Mouse (Mus musculus): Measurements from ENCODE around the gene Slc12a3. TPM values are rescaled to one million over a fixed set of nuclear protein-coding genes. Genes with fewer than 3 reads are reported as not detected.

Slc12a3 gene
- polyA plus RNA-seq, 1 experiment from 2014 or later, result 0.21 TPM

- Histone ChIP-seq H3K9ac (ENCODE audit: low read depth, low read length) (no peak overlapping the region), H3K4me3 (ENCODE audit: low read length) (no peak overlapping the region), H3K27me3 (replicated peaks; ENCODE audit: control insufficient read depth, insufficient read depth, low read length) (no peaks in the 10 kb centered on the region), H3K36me3 (ENCODE audit: control insufficient read depth, insufficient read depth, low read length) (peaks cover 7% of the 10 kb centered on the region), H3K4me1 (ENCODE audit: control insufficient read depth, insufficient read depth, low read depth, low read length) (no peaks in the 10 kb centered on the region), H3K9me3 (ENCODE audit: control insufficient read depth, low read length) (no peaks in the 10 kb centered on the region), H3K27ac (ENCODE audit: low read depth, low read length) (no peak overlapping the region), H3K4me2 (ENCODE audit: low read length) (no peak overlapping the region)
- WGBS, result 86% methylated on average over 2 of the region's 2 CpGs
- no peak for ATAC-seq
Observed at GRCm38 (mm10) chr8:94320036-94320435, 9.0 kb upstream of the Slc12a3 start.

- H3K4me1 ChIP-seq (ENCODE audit: control insufficient read depth, insufficient read depth, low read depth, low read length), result 0 out of 2 replicates have a peak, but pooled peaks cover 3% of the 10 kb centered on the region
- H3K4me2 ChIP-seq (ENCODE audit: low read length), result no peak overlapping the region
- H3K27ac ChIP-seq (ENCODE audit: low read depth, low read length), result 0 out of 2 replicates have a peak overlapping the region, but pooled peaks have one; percentile 13
- no peaks in the 10 kb centered on the region for H3K27me3 ChIP-seq (replicated peaks; ENCODE audit: control insufficient read depth, insufficient read depth, low read length)
- WGBS, result 71% methylated on average over 4 of the region's 4 CpGs
- no peak overlapping the region for H3K9ac ChIP-seq (ENCODE audit: low read depth, low read length)
- no peak for ATAC-seq
- H3K9me3 ChIP-seq (ENCODE audit: control insufficient read depth, low read length), result no peaks in the 10 kb centered on the region
- H3K36me3 ChIP-seq (ENCODE audit: control insufficient read depth, insufficient read depth, low read length), result no peaks in the 10 kb centered on the region; the same call in 1 of the 2 replicates
- H3K4me3 ChIP-seq (ENCODE audit: low read length), result no peak overlapping the region
Observed at GRCm38 (mm10) chr8:94322083-94322482, 6.9 kb upstream of the Slc12a3 start.

GRCm38 (mm10) chr8:94323041-94323440 is 6.0 kb upstream of the Slc12a3 start:
- H3K27ac ChIP-seq (ENCODE audit: low read depth, low read length), result no peak overlapping the region
- no peaks in the 10 kb centered on the region; the same call in 1 of the 2 replicates for H3K36me3 ChIP-seq (ENCODE audit: control insufficient read depth, insufficient read depth, low read length)
- H3K4me1 ChIP-seq (ENCODE audit: control insufficient read depth, insufficient read depth, low read depth, low read length), result 0 out of 2 replicates have a peak, but pooled peaks cover 3% of the 10 kb centered on the region
- no peak overlapping the region for H3K4me2 ChIP-seq (ENCODE audit: low read length)
- no peak overlapping the region for H3K4me3 ChIP-seq (ENCODE audit: low read length)
- no peaks in the 10 kb centered on the region for H3K9me3 ChIP-seq (ENCODE audit: control insufficient read depth, low read length)
- 91% methylated on average over 6 of the region's 6 CpGs for WGBS
- ATAC-seq, result no peak
- H3K9ac ChIP-seq (ENCODE audit: low read depth, low read length), result no peak overlapping the region
- no peaks in the 10 kb centered on the region for H3K27me3 ChIP-seq (replicated peaks; ENCODE audit: control insufficient read depth, insufficient read depth, low read length)

- no peak overlapping the region for H3K9ac ChIP-seq (ENCODE audit: low read depth, low read length)
Observed at GRCm38 (mm10) chr8:94324071-94324470, 4.9 kb upstream of the Slc12a3 start.

GRCm38 (mm10) chr8:94326016-94326415 is 3.0 kb upstream of the Slc12a3 start:
- Histone ChIP-seq H3K4me3 (ENCODE audit: low read length) (no peak overlapping the region), H3K4me2 (ENCODE audit: low read length) (no peak overlapping the region), H3K36me3 (ENCODE audit: control insufficient read depth, insufficient read depth, low read length) (no peaks in the 10 kb centered on the region), H3K9ac (ENCODE audit: low read depth, low read length) (no peak overlapping the region), H3K9me3 (ENCODE audit: control insufficient read depth, low read length) (no peaks in the 10 kb centered on the region), H3K27me3 (replicated peaks; ENCODE audit: control insufficient read depth, insufficient read depth, low read length) (no peaks in the 10 kb centered on the region), H3K27ac (ENCODE audit: low read depth, low read length) (no peak overlapping the region), H3K4me1 (ENCODE audit: control insufficient read depth, insufficient read depth, low read depth, low read length) (0 out of 2 replicates have a peak, but pooled peaks cover 3% of the 10 kb centered on the region)
- ATAC-seq, result no peak
- 86% methylated on average over 4 of the region's 4 CpGs for WGBS

More at GRCm38 (mm10) chr8:94324071-94324470, 4.9 kb upstream of the Slc12a3 start:
- Histone ChIP-seq H3K36me3 (ENCODE audit: control insufficient read depth, insufficient read depth, low read length) (no peaks in the 10 kb centered on the region; the same call in 1 of the 2 replicates), H3K4me1 (ENCODE audit: control insufficient read depth, insufficient read depth, low read depth, low read length) (0 out of 2 replicates have a peak, but pooled peaks cover 3% of the 10 kb centered on the region), H3K27ac (ENCODE audit: low read depth, low read length) (no peak overlapping the region), H3K4me3 (ENCODE audit: low read length) (no peak overlapping the region), H3K27me3 (replicated peaks; ENCODE audit: control insufficient read depth, insufficient read depth, low read length) (no peaks in the 10 kb centered on the region), H3K9me3 (ENCODE audit: control insufficient read depth, low read length) (no peaks in the 10 kb centered on the region), H3K4me2 (ENCODE audit: low read length) (no peak overlapping the region)
- 65% methylated on average over 12 of the region's 12 CpGs for WGBS
- ATAC-seq, result no peak

GRCm38 (mm10) chr8:94330733-94331132 is 1.7 kb downstream of the Slc12a3 start:
- H3K4me3 ChIP-seq (ENCODE audit: low read length), result no peak overlapping the region
- H3K9ac ChIP-seq (ENCODE audit: low read depth, low read length), result no peak overlapping the region
- no peaks in the 10 kb centered on the region for H3K36me3 ChIP-seq (ENCODE audit: control insufficient read depth, insufficient read depth, low read length)
- no peaks in the 10 kb centered on the region for H3K9me3 ChIP-seq (ENCODE audit: control insufficient read depth, low read length)
- peak; percentile 75 for ATAC-seq
- H3K4me2 ChIP-seq (ENCODE audit: low read length), result no peak overlapping the region
- H3K27ac ChIP-seq (ENCODE audit: low read depth, low read length), result no peak overlapping the region
- H3K27me3 ChIP-seq (replicated peaks; ENCODE audit: control insufficient read depth, insufficient read depth, low read length), result no peaks in the 10 kb centered on the region
- 0 out of 2 replicates have a peak, but pooled peaks cover 3% of the 10 kb centered on the region for H3K4me1 ChIP-seq (ENCODE audit: control insufficient read depth, insufficient read depth, low read depth, low read length)
- 31% methylated on average over 4 of the region's 4 CpGs for WGBS

GRCm38 (mm10) chr8:94333345-94333744 is 4.3 kb downstream of the Slc12a3 start:
- 53% methylated on average over 5 of the region's 5 CpGs for WGBS

GRCm38 (mm10) chr8:94337559-94337958 is 8.6 kb downstream of the Slc12a3 start:
- Histone ChIP-seq H3K9ac (ENCODE audit: low read depth, low read length) (no peak overlapping the region), H3K4me1 (ENCODE audit: control insufficient read depth, insufficient read depth, low read depth, low read length) (no peaks in the 10 kb centered on the region), H3K27me3 (replicated peaks; ENCODE audit: control insufficient read depth, insufficient read depth, low read length) (no peaks in the 10 kb centered on the region), H3K4me2 (ENCODE audit: low read length) (no peak overlapping the region), H3K4me3 (ENCODE audit: low read length) (no peak overlapping the region), H3K27ac (ENCODE audit: low read depth, low read length) (no peak overlapping the region), H3K36me3 (ENCODE audit: control insufficient read depth, insufficient read depth, low read length) (no peaks in the 10 kb centered on the region), H3K9me3 (ENCODE audit: control insufficient read depth, low read length) (no peaks in the 10 kb centered on the region)
- no peak for ATAC-seq
- 81% methylated on average over 8 of the region's 8 CpGs for WGBS

More at GRCm38 (mm10) chr8:94333345-94333744, 4.3 kb downstream of the Slc12a3 start:
- Histone ChIP-seq H3K4me1 (ENCODE audit: control insufficient read depth, insufficient read depth, low read depth, low read length) (no peaks in the 10 kb centered on the region), H3K9me3 (ENCODE audit: control insufficient read depth, low read length) (no peaks in the 10 kb centered on the region), H3K27me3 (replicated peaks; ENCODE audit: control insufficient read depth, insufficient read depth, low read length) (no peaks in the 10 kb centered on the region), H3K4me2 (ENCODE audit: low read length) (no peak overlapping the region), H3K36me3 (ENCODE audit: control insufficient read depth, insufficient read depth, low read length) (no peaks in the 10 kb centered on the region), H3K27ac (ENCODE audit: low read depth, low read length) (no peak overlapping the region), H3K9ac (ENCODE audit: low read depth, low read length) (no peak overlapping the region), H3K4me3 (ENCODE audit: low read length) (no peak overlapping the region)
- no peak for ATAC-seq

GRCm38 (mm10) chr8:94340796-94341195 is 11.8 kb downstream of the Slc12a3 start:
- H3K4me3 ChIP-seq (ENCODE audit: low read length), result no peak overlapping the region
- H3K4me2 ChIP-seq (ENCODE audit: low read length), result no peak overlapping the region
- no peaks in the 10 kb centered on the region for H3K27me3 ChIP-seq (replicated peaks; ENCODE audit: control insufficient read depth, insufficient read depth, low read length)
- 87% methylated on average over 7 of the region's 7 CpGs for WGBS
- no peak overlapping the region for H3K9ac ChIP-seq (ENCODE audit: low read depth, low read length)
- H3K27ac ChIP-seq (ENCODE audit: low read depth, low read length), result no peak overlapping the region
- H3K36me3 ChIP-seq (ENCODE audit: control insufficient read depth, insufficient read depth, low read length), result no peaks in the 10 kb centered on the region
- no peaks in the 10 kb centered on the region; the same call in 1 of the 2 replicates for H3K4me1 ChIP-seq (ENCODE audit: control insufficient read depth, insufficient read depth, low read depth, low read length)
- ATAC-seq, result no peak
- H3K9me3 ChIP-seq (ENCODE audit: control insufficient read depth, low read length), result no peaks in the 10 kb centered on the region

All from hindbrain, embryonic 16.5 days (tissue).